Mouse (Mus musculus) heart, embryonic 10.5 days (tissue): ENCODE data around the gene Psip1. TPM values are rescaled to one million over a fixed set of nuclear protein-coding genes. Genes with fewer than 3 reads are reported as not detected.

Experiments used
- DNase-seq: peaks from one replicate; pipeline ENCODE4 v3.0.0-alpha.2; 2017; ENCODE audit warnings: low spot score
- H3K27ac ChIP-seq: fragments of 300-500 bp; sonication (generic); 2 replicates; pipeline ENCODE4 v1.5.1; 2016; ENCODE audit warnings: mild to moderate bottlenecking
- H3K27me3 ChIP-seq: fragments of 300-500 bp; sonication (generic); 2 replicates; pipeline ENCODE4 v1.6.1; 2016; ENCODE audit warnings: mild to moderate bottlenecking; ENCODE audit not compliant: poor library complexity, insufficient read depth, severe bottlenecking
- H3K36me3 ChIP-seq: fragments of 300-500 bp; sonication (generic); 2 replicates; pipeline ENCODE4 v1.6.1; 2016; ENCODE audit warnings: mild to moderate bottlenecking, moderate library complexity
- H3K4me1 ChIP-seq: fragments of 300-500 bp; sonication (generic); 2 replicates; pipeline ENCODE4 v1.6.1; 2016; ENCODE audit warnings: mild to moderate bottlenecking
- H3K4me3 ChIP-seq: fragments of 300-500 bp; sonication (generic); 2 replicates; pipeline ENCODE4 v1.5.1; 2016; ENCODE audit warnings: mild to moderate bottlenecking, moderate library complexity
- H3K9me3 ChIP-seq: fragments of 300-500 bp; sonication (generic); 2 replicates; pipeline ENCODE4 v1.6.1; 2016; ENCODE audit warnings: mild to moderate bottlenecking, moderate library complexity
- WGBS: fragments of 180-500 bp; shearing (Covaris S2); methylation state at CpG from one replicate; pipeline ENCODE4 v1.1.7; 2016; 5-methylcytosine and 5-hydroxymethylcytosine counted together
- polyA plus RNA-seq: library from polyadenylated mRNA; unstranded; fragments of >200 nt; fragmentation: Nextera tagmentation; extraction: Ambion mirVana; gene quantifications from 2 replicates; pipeline ENCODE4 v1.2.1, GENCODE M21; 2016

Psip1 gene
- polyA plus RNA-seq, 1 experiment from 2014 or later = 148 TPM

- no peak overlapping the region for H3K27ac ChIP-seq
Measured at GRCm38 (mm10) chr4:83489121-83489520, 2.9 kb upstream of the Psip1 start.

GRCm38 (mm10) chr4:83485735-83486116 is 533 bp downstream of the Psip1 start:
- peaks cover 32% of the 10 kb centered on the region for H3K36me3 ChIP-seq
- WGBS = under 1% methylated on average over 27 of the region's 40 CpGs

More at GRCm38 (mm10) chr4:83489121-83489520, 2.9 kb upstream of the Psip1 start:
- 0 out of 2 replicates have a peak, but pooled peaks cover 4% of the 10 kb centered on the region for H3K36me3 ChIP-seq
- no peaks in the 10 kb centered on the region for H3K27me3 ChIP-seq
- WGBS = 25% methylated on average over 5 of the region's 5 CpGs
- peaks cover 12% of the 10 kb centered on the region for H3K4me1 ChIP-seq
- H3K4me3 ChIP-seq = no peak overlapping the region
- no peaks in the 10 kb centered on the region for H3K9me3 ChIP-seq
- DNase-seq = no peak

GRCm38 (mm10) chr4:83485250-83485649 is 1.0 kb downstream of the Psip1 start:
- H3K27me3 ChIP-seq = no peaks in the 10 kb centered on the region
- peaks cover 37% of the 10 kb centered on the region for H3K36me3 ChIP-seq
- 31% methylated on average over 12 of the region's 12 CpGs for WGBS
- no peaks in the 10 kb centered on the region for H3K9me3 ChIP-seq
- peak overlapping the region; percentile 92 for H3K4me3 ChIP-seq
- peaks cover 14% of the 10 kb centered on the region for H3K4me1 ChIP-seq
- DNase-seq = no peak
- peak overlapping the region; percentile 99 for H3K27ac ChIP-seq

More at GRCm38 (mm10) chr4:83485735-83486116, 533 bp downstream of the Psip1 start:
- Histone ChIP-seq H3K4me1 (peaks cover 14% of the 10 kb centered on the region), H3K27me3 (no peaks in the 10 kb centered on the region), H3K9me3 (no peaks in the 10 kb centered on the region), H3K27ac (peak overlapping the region; percentile 99), H3K4me3 (peak overlapping the region; percentile 92)
- peak; percentile 96 for DNase-seq

GRCm38 (mm10) chr4:83468208-83468607 is 18.1 kb downstream of the Psip1 start:
- H3K9me3 ChIP-seq = no peaks in the 10 kb centered on the region
- H3K4me3 ChIP-seq = no peak overlapping the region
- H3K27ac ChIP-seq = no peak overlapping the region; the same call in 1 of the 2 replicates
- H3K27me3 ChIP-seq = no peaks in the 10 kb centered on the region
- peaks cover 11% of the 10 kb centered on the region; the same call in 1 of the 2 replicates for H3K4me1 ChIP-seq
- H3K36me3 ChIP-seq = peaks cover 90% of the 10 kb centered on the region
- 70% methylated on average over 3 of the region's 3 CpGs for WGBS
- no peak for DNase-seq

- Histone ChIP-seq H3K27ac (no peak overlapping the region), H3K27me3 (no peaks in the 10 kb centered on the region), H3K4me1 (peaks cover 11% of the 10 kb centered on the region; the same call in 1 of the 2 replicates), H3K9me3 (no peaks in the 10 kb centered on the region), H3K36me3 (peaks cover 92% of the 10 kb centered on the region), H3K4me3 (no peak overlapping the region)
- 91% methylated on average over 7 of the region's 7 CpGs for WGBS
- DNase-seq = no peak
Measured at GRCm38 (mm10) chr4:83467615-83468014, 18.6 kb downstream of the Psip1 start.

- Histone ChIP-seq H3K27me3 (no peaks in the 10 kb centered on the region), H3K27ac (no peak overlapping the region), H3K9me3 (no peaks in the 10 kb centered on the region), H3K4me3 (no peak overlapping the region), H3K36me3 (peaks cover 87% of the 10 kb centered on the region), H3K4me1 (peaks cover 6% of the 10 kb centered on the region; the same call in 1 of the 2 replicates)
- WGBS = 91% methylated on average over 7 of the region's 7 CpGs
- DNase-seq = no peak
Measured at GRCm38 (mm10) chr4:83464827-83465226, 21.4 kb downstream of the Psip1 start.

GRCm38 (mm10) chr4:83460106-83460505 is 26.2 kb downstream of the Psip1 start:
- no peaks in the 10 kb centered on the region for H3K9me3 ChIP-seq
- 94% methylated on average over 5 of the region's 5 CpGs for WGBS
- H3K4me3 ChIP-seq = no peak overlapping the region
- H3K27me3 ChIP-seq = no peaks in the 10 kb centered on the region
- peaks cover 90% of the 10 kb centered on the region for H3K36me3 ChIP-seq
- no peak for DNase-seq
- no peak overlapping the region for H3K27ac ChIP-seq
- no peaks in the 10 kb centered on the region for H3K4me1 ChIP-seq

GRCm38 (mm10) chr4:83450785-83451184 is 35.5 kb downstream of the Psip1 start:
- no peaks in the 10 kb centered on the region for H3K4me1 ChIP-seq
- WGBS = 94% methylated on average over 4 of the region's 4 CpGs
- no peak overlapping the region for H3K4me3 ChIP-seq
- no peaks in the 10 kb centered on the region for H3K9me3 ChIP-seq
- H3K27me3 ChIP-seq = no peaks in the 10 kb centered on the region
- no peak for DNase-seq
- H3K36me3 ChIP-seq = peaks cover 66% of the 10 kb centered on the region
- no peak overlapping the region for H3K27ac ChIP-seq

- Histone ChIP-seq H3K4me1 (no peaks in the 10 kb centered on the region), H3K9me3 (no peaks in the 10 kb centered on the region), H3K36me3 (peaks cover 58% of the 10 kb centered on the region), H3K27ac (no peak overlapping the region), H3K4me3 (no peak overlapping the region), H3K27me3 (no peaks in the 10 kb centered on the region)
- no peak for DNase-seq
- 91% methylated on average over 4 of the region's 4 CpGs for WGBS
Measured at GRCm38 (mm10) chr4:83441050-83441449, 45.2 kb downstream of the Psip1 start.

GRCm38 (mm10) chr4:83439045-83439444 is 47.2 kb downstream of the Psip1 start:
- Histone ChIP-seq H3K36me3 (peaks cover 78% of the 10 kb centered on the region), H3K27me3 (no peaks in the 10 kb centered on the region), H3K4me1 (no peaks in the 10 kb centered on the region), H3K9me3 (no peaks in the 10 kb centered on the region), H3K4me3 (no peak overlapping the region), H3K27ac (no peak overlapping the region)
- DNase-seq = no peak
- WGBS = 81% methylated on average over 5 of the region's 5 CpGs

GRCm38 (mm10) chr4:83438116-83438515 is 48.1 kb downstream of the Psip1 start:
- no peak for DNase-seq
- Histone ChIP-seq H3K27ac (no peak overlapping the region), H3K36me3 (peaks cover 87% of the 10 kb centered on the region)

GRCm38 (mm10) chr4:83436375-83436774 is 49.9 kb downstream of the Psip1 start:
- Histone ChIP-seq H3K27me3 (no peaks in the 10 kb centered on the region), H3K4me1 (no peaks in the 10 kb centered on the region), H3K27ac (no peak overlapping the region), H3K9me3 (no peaks in the 10 kb centered on the region), H3K4me3 (no peak overlapping the region), H3K36me3 (peaks cover 90% of the 10 kb centered on the region)
- WGBS = 89% methylated on average over 8 of the region's 8 CpGs
- no peak for DNase-seq

More at GRCm38 (mm10) chr4:83438116-83438515, 48.1 kb downstream of the Psip1 start:
- Histone ChIP-seq H3K4me3 (no peak overlapping the region), H3K9me3 (no peaks in the 10 kb centered on the region), H3K27me3 (no peaks in the 10 kb centered on the region), H3K4me1 (no peaks in the 10 kb centered on the region)

- Histone ChIP-seq H3K9me3 (no peaks in the 10 kb centered on the region), H3K4me3 (no peak overlapping the region), H3K27me3 (no peaks in the 10 kb centered on the region), H3K27ac (no peak overlapping the region), H3K36me3 (peaks cover 85% of the 10 kb centered on the region), H3K4me1 (no peaks in the 10 kb centered on the region)
- WGBS = 89% methylated on average over 6 of the region's 6 CpGs
- DNase-seq = no peak
Measured at GRCm38 (mm10) chr4:83432901-83433300, 53.4 kb downstream of the Psip1 start.

GRCm38 (mm10) chr4:83431950-83432349 is 54.3 kb downstream of the Psip1 start:
- WGBS = 94% methylated on average over 7 of the region's 7 CpGs
- no peak overlapping the region for H3K4me3 ChIP-seq
- H3K9me3 ChIP-seq = no peaks in the 10 kb centered on the region
- H3K27ac ChIP-seq = no peak overlapping the region
- no peaks in the 10 kb centered on the region for H3K4me1 ChIP-seq
- peaks cover 88% of the 10 kb centered on the region for H3K36me3 ChIP-seq
- no peaks in the 10 kb centered on the region for H3K27me3 ChIP-seq
- DNase-seq = peak; percentile 20
